Mouse (Mus musculus) gastrocnemius, postnatal 14 days (tissue): ENCODE results near the gene Krtap6-1. TPM values are rescaled to one million over a fixed set of nuclear protein-coding genes. Genes with fewer than 3 reads are reported as not detected.
"Not testable (repeated sequence)": the region's sequence is repeated elsewhere in the genome, so short reads cannot be mapped to it uniquely, and the experiment has no call there.

Source experiments
- DNase-seq: peaks from one replicate; pipeline ENCODE4 v3.0.0; 2021; ENCODE audit warnings: mixed read lengths
- intact Hi-C: fragments of 180-260 bp; cut with DNase I; formaldehyde crosslinking; loops from one replicate; pipeline ENCODE4 v1.15.1; 2025; ENCODE audit warnings: low total_unique reads
- long read RNA-seq, 2 experiments: library from polyadenylated mRNA; stranded (forward); transcript quantifications; one replicate each; pipeline ENCODE4 v2.0.0; 2021
- total RNA-seq, 2 experiments: library from RNA; stranded (reverse); gene quantifications; 2 replicates each; pipeline ENCODE4 v1.2.3; 2021

Krtap6-1 gene
- not detected for total RNA-seq
- long read RNA-seq, experiment 1: 0 reads
- long read RNA-seq, experiment 2: 0 reads

- intact Hi-C loops, DNase-seq: not testable (repeated sequence)
Observed at GRCm38 (mm10) chr16:89031399-89031798, at the start of gene Krtap6-1. Gene Krtap6-1 (plus strand): TSS chr16:89031699.

GRCm38 (mm10) chr16:89010659-89011058, 20.8 kb upstream of the Krtap6-1 start, which contains the start of gene Krtap22-2:
Gene Krtap22-2 (minus strand): TSS chr16:89010759.
- intact Hi-C loops: no loop called here
- no peak for DNase-seq

- intact Hi-C loops: no loop called here
- DNase-seq: no peak
Observed at GRCm38 (mm10) chr16:89013973-89014372, 17.5 kb upstream of the Krtap6-1 start.

- intact Hi-C loops, DNase-seq: not testable (repeated sequence)
Observed at GRCm38 (mm10) chr16:89014984-89015383, 16.5 kb upstream of the Krtap6-1 start, which contains the start of gene Gm10229. Gene Gm10229 (plus strand): TSS chr16:89015284.

GRCm38 (mm10) chr16:89041372-89041771, 9.9 kb downstream of the Krtap6-1 start, which contains the start of gene Gm10228:
Gene Gm10228 (minus strand): TSS chr16:89041472.
- not testable (repeated sequence) for DNase-seq

GRCm38 (mm10) chr16:89047783-89048182, 16.3 kb downstream of the Krtap6-1 start, which contains the start of gene Krtap6-5:
Gene Krtap6-5 (minus strand): TSS chr16:89047883.
- intact Hi-C loops: no loop called here
- no peak for DNase-seq

More at GRCm38 (mm10) chr16:89041372-89041771, 9.9 kb downstream of the Krtap6-1 start, which contains the start of gene Gm10228:
- intact Hi-C loops: not testable (repeated sequence)

- intact Hi-C loops, DNase-seq: not testable (repeated sequence)
Observed at GRCm38 (mm10) chr16:89063902-89064301, 32.4 kb downstream of the Krtap6-1 start, which contains the start of gene 1110025L11Rik. Gene 1110025L11Rik (minus strand): TSS chr16:89064002.

GRCm38 (mm10) chr16:89071041-89071440, 39.5 kb downstream of the Krtap6-1 start:
- DNase-seq, intact Hi-C loops: not testable (repeated sequence)

Other genes starting within 250 kb of the Krtap6-1 start
- gene Gm20741, start 219.5 kb upstream of the Krtap6-1 start, total RNA-seq: not detected
- gene Krtap15, start 211.5 kb upstream of the Krtap6-1 start, total RNA-seq: not detected
- not detected for gene Krtap14, start 205.6 kb upstream of the Krtap6-1 start, total RNA-seq
- gene Krtap19-1, start 162.3 kb upstream of the Krtap6-1 start, total RNA-seq: not detected
- gene Krtap19-2, start 157.4 kb upstream of the Krtap6-1 start, total RNA-seq: not detected
- gene Krtap19-3, start 153.7 kb upstream of the Krtap6-1 start, total RNA-seq: not detected
- not detected for gene Krtap19-4, start 146.6 kb upstream of the Krtap6-1 start, total RNA-seq
- gene Krtap19-5, start 135.2 kb upstream of the Krtap6-1 start, total RNA-seq: not detected
- gene Krtap19-9b, start 99.4 kb upstream of the Krtap6-1 start, total RNA-seq: not detected
- not detected for gene Krtap16-3, start 68.8 kb upstream of the Krtap6-1 start, total RNA-seq
- not detected for gene Krtap22-2, start 20.9 kb upstream of the Krtap6-1 start, total RNA-seq
- not detected for gene Gm10229, start 16.4 kb upstream of the Krtap6-1 start, total RNA-seq
- gene Gm10228, start 9.8 kb downstream of the Krtap6-1 start, total RNA-seq: not detected
- not detected for gene Krtap6-5, start 16.2 kb downstream of the Krtap6-1 start, total RNA-seq
- gene 1110025L11Rik, start 32.3 kb downstream of the Krtap6-1 start, total RNA-seq: not detected
- gene Krtap6-3, start 52.3 kb downstream of the Krtap6-1 start, total RNA-seq: not detected
- not detected for gene Gm6358, start 109.2 kb downstream of the Krtap6-1 start, total RNA-seq
- not detected for gene Gm10061, start 119.4 kb downstream of the Krtap6-1 start, total RNA-seq
- gene Gm9789, start 126.3 kb downstream of the Krtap6-1 start, total RNA-seq: not detected
- not detected for gene Gm7735, start 137.8 kb downstream of the Krtap6-1 start, total RNA-seq
- gene 1110057P08Rik, start 143.0 kb downstream of the Krtap6-1 start, total RNA-seq: not detected
- gene Krtap20-2, start 174.2 kb downstream of the Krtap6-1 start, total RNA-seq: not detected